Mouse (Mus musculus): ENCODE results near the gene Mfap5. TPM values are rescaled to one million over a fixed set of nuclear protein-coding genes. Genes with fewer than 3 reads are reported as not detected.
A peak's percentile ranks its signal among the peaks of the same experiment; 100 is the strongest.
"Not testable (repeated sequence)": the region's sequence is repeated elsewhere in the genome, so short reads cannot be mapped to it uniquely, and the experiment has no call there.

The Mfap5 gene
- polyA plus RNA-seq, 1 experiment from 2014 or later: 3.6 TPM

- Histone ChIP-seq H3K9ac (ENCODE audit: low read depth, low read length) (no peak overlapping the region), H3K4me3 (ENCODE audit: low read depth, low read length) (no peak overlapping the region), H3K4me2 (ENCODE audit: low read length) (no peak overlapping the region), H3K27me3 (ENCODE audit: control insufficient read depth, insufficient read depth, low read depth, low read length) (no peaks in the 10 kb centered on the region), H3K36me3 (ENCODE audit: control insufficient read depth, insufficient read depth, low read length) (no peaks in the 10 kb centered on the region), H3K9me3 (replicated peaks; ENCODE audit: control insufficient read depth, low read length, poor library complexity, severe bottlenecking) (no peaks in the 10 kb centered on the region), H3K27ac (ENCODE audit: low read length) (no peak overlapping the region), H3K4me1 (ENCODE audit: control insufficient read depth, insufficient read depth, low read length) (no peaks in the 10 kb centered on the region)
- WGBS: 74% methylated on average over 12 of the region's 12 CpGs
- ATAC-seq: no peak
Measured at GRCm38 (mm10) chr6:122527596-122527995, 22.0 kb downstream of the Mfap5 start.

- no peak overlapping the region for H3K9ac ChIP-seq (ENCODE audit: low read depth, low read length)
- no peak overlapping the region for H3K4me3 ChIP-seq (ENCODE audit: low read depth, low read length)
- H3K27me3 ChIP-seq (ENCODE audit: control insufficient read depth, insufficient read depth, low read depth, low read length): no peaks in the 10 kb centered on the region
- H3K27ac ChIP-seq (ENCODE audit: low read length): no peak overlapping the region
- no peaks in the 10 kb centered on the region for H3K36me3 ChIP-seq (ENCODE audit: control insufficient read depth, insufficient read depth, low read length)
- no peak overlapping the region for H3K4me2 ChIP-seq (ENCODE audit: low read length)
- WGBS: 85% methylated on average over 11 of the region's 11 CpGs
- H3K4me1 ChIP-seq (ENCODE audit: control insufficient read depth, insufficient read depth, low read length): no peaks in the 10 kb centered on the region
- no peak for ATAC-seq
- no peaks in the 10 kb centered on the region for H3K9me3 ChIP-seq (replicated peaks; ENCODE audit: control insufficient read depth, low read length, poor library complexity, severe bottlenecking)
Measured at GRCm38 (mm10) chr6:122528136-122528535, 22.5 kb downstream of the Mfap5 start.

- H3K9me3 ChIP-seq (replicated peaks; ENCODE audit: control insufficient read depth, low read length, poor library complexity, severe bottlenecking): no peaks in the 10 kb centered on the region
- no peak overlapping the region for H3K9ac ChIP-seq (ENCODE audit: low read depth, low read length)
- H3K27me3 ChIP-seq (ENCODE audit: control insufficient read depth, insufficient read depth, low read depth, low read length): no peaks in the 10 kb centered on the region
- no peak overlapping the region for H3K4me3 ChIP-seq (ENCODE audit: low read depth, low read length)
- 78% methylated on average over 8 of the region's 8 CpGs for WGBS
- no peak overlapping the region for H3K4me2 ChIP-seq (ENCODE audit: low read length)
- H3K4me1 ChIP-seq (ENCODE audit: control insufficient read depth, insufficient read depth, low read length): no peaks in the 10 kb centered on the region
- H3K36me3 ChIP-seq (ENCODE audit: control insufficient read depth, insufficient read depth, low read length): no peaks in the 10 kb centered on the region
- ATAC-seq: no peak
- no peak overlapping the region for H3K27ac ChIP-seq (ENCODE audit: low read length)
Measured at GRCm38 (mm10) chr6:122531466-122532174, 26.0 kb downstream of the Mfap5 start.

GRCm38 (mm10) chr6:122532883-122533302, 27.2 kb downstream of the Mfap5 start:
- no peak overlapping the region for H3K27ac ChIP-seq (ENCODE audit: low read length)
- H3K36me3 ChIP-seq (ENCODE audit: control insufficient read depth, insufficient read depth, low read length): no peaks in the 10 kb centered on the region
- H3K4me2 ChIP-seq (ENCODE audit: low read length): peak overlapping the region; percentile 29
- no peaks in the 10 kb centered on the region for H3K4me1 ChIP-seq (ENCODE audit: control insufficient read depth, insufficient read depth, low read length)
- no peaks in the 10 kb centered on the region for H3K27me3 ChIP-seq (ENCODE audit: control insufficient read depth, insufficient read depth, low read depth, low read length)
- no peak overlapping the region; the same call in 1 of the 2 replicates for H3K4me3 ChIP-seq (ENCODE audit: low read depth, low read length)
- no peaks in the 10 kb centered on the region for H3K9me3 ChIP-seq (replicated peaks; ENCODE audit: control insufficient read depth, low read length, poor library complexity, severe bottlenecking)
- H3K9ac ChIP-seq (ENCODE audit: low read depth, low read length): no peak overlapping the region
- WGBS: 8% methylated on average over 4 of the region's 4 CpGs
- no peak for ATAC-seq

- Histone ChIP-seq H3K4me1 (ENCODE audit: control insufficient read depth, insufficient read depth, low read length) (no peaks in the 10 kb centered on the region), H3K4me3 (ENCODE audit: low read depth, low read length) (no peak overlapping the region), H3K27ac (ENCODE audit: low read length) (no peak overlapping the region), H3K36me3 (ENCODE audit: control insufficient read depth, insufficient read depth, low read length) (no peaks in the 10 kb centered on the region), H3K9me3 (replicated peaks; ENCODE audit: control insufficient read depth, low read length, poor library complexity, severe bottlenecking) (no peaks in the 10 kb centered on the region), H3K4me2 (ENCODE audit: low read length) (no peak overlapping the region), H3K9ac (ENCODE audit: low read depth, low read length) (no peak overlapping the region), H3K27me3 (ENCODE audit: control insufficient read depth, insufficient read depth, low read depth, low read length) (no peaks in the 10 kb centered on the region)
- 15% methylated on average over 3 of the region's 3 CpGs for WGBS
- ATAC-seq: no peak
Measured at GRCm38 (mm10) chr6:122534032-122534431, 28.4 kb downstream of the Mfap5 start.

- no peak overlapping the region for H3K4me2 ChIP-seq (ENCODE audit: low read length)
Measured at GRCm38 (mm10) chr6:122539564-122539963, 33.9 kb downstream of the Mfap5 start.

GRCm38 (mm10) chr6:122542459-122542858, 36.8 kb downstream of the Mfap5 start:
- not testable (repeated sequence) for ATAC-seq; H3K9me3 ChIP-seq (replicated peaks; ENCODE audit: control insufficient read depth, low read length, poor library complexity, severe bottlenecking); H3K36me3 ChIP-seq (ENCODE audit: control insufficient read depth, insufficient read depth, low read length); H3K4me3 ChIP-seq (ENCODE audit: low read depth, low read length); H3K27me3 ChIP-seq (ENCODE audit: control insufficient read depth, insufficient read depth, low read depth, low read length); H3K27ac ChIP-seq (ENCODE audit: low read length); H3K9ac ChIP-seq (ENCODE audit: low read depth, low read length); H3K4me1 ChIP-seq (ENCODE audit: control insufficient read depth, insufficient read depth, low read length); H3K4me2 ChIP-seq (ENCODE audit: low read length)
- 81% methylated on average over 5 of the region's 5 CpGs for WGBS

More at GRCm38 (mm10) chr6:122539564-122539963, 33.9 kb downstream of the Mfap5 start:
- no peaks in the 10 kb centered on the region for H3K27me3 ChIP-seq (ENCODE audit: control insufficient read depth, insufficient read depth, low read depth, low read length)
- H3K4me1 ChIP-seq (ENCODE audit: control insufficient read depth, insufficient read depth, low read length): no peaks in the 10 kb centered on the region
- H3K36me3 ChIP-seq (ENCODE audit: control insufficient read depth, insufficient read depth, low read length): no peaks in the 10 kb centered on the region
- WGBS: 63% methylated on average over 9 of the region's 9 CpGs
- no peak overlapping the region for H3K4me3 ChIP-seq (ENCODE audit: low read depth, low read length)
- no peaks in the 10 kb centered on the region for H3K9me3 ChIP-seq (replicated peaks; ENCODE audit: control insufficient read depth, low read length, poor library complexity, severe bottlenecking)
- no peak overlapping the region for H3K9ac ChIP-seq (ENCODE audit: low read depth, low read length)
- ATAC-seq: no peak
- no peak overlapping the region for H3K27ac ChIP-seq (ENCODE audit: low read length)

- Histone ChIP-seq H3K36me3 (ENCODE audit: control insufficient read depth, insufficient read depth, low read length) (no peaks in the 10 kb centered on the region), H3K27ac (ENCODE audit: low read length) (no peak overlapping the region), H3K4me1 (ENCODE audit: control insufficient read depth, insufficient read depth, low read length) (no peaks in the 10 kb centered on the region), H3K9ac (ENCODE audit: low read depth, low read length) (no peak overlapping the region), H3K9me3 (replicated peaks; ENCODE audit: control insufficient read depth, low read length, poor library complexity, severe bottlenecking) (no peaks in the 10 kb centered on the region), H3K4me3 (ENCODE audit: low read depth, low read length) (no peak overlapping the region), H3K4me2 (ENCODE audit: low read length) (no peak overlapping the region), H3K27me3 (ENCODE audit: control insufficient read depth, insufficient read depth, low read depth, low read length) (no peaks in the 10 kb centered on the region)
- WGBS: 85% methylated on average over 5 of the region's 5 CpGs
- ATAC-seq: no peak
Measured at GRCm38 (mm10) chr6:122543574-122543973, 37.9 kb downstream of the Mfap5 start.

GRCm38 (mm10) chr6:122544672-122545071, 39.0 kb downstream of the Mfap5 start:
- no peak overlapping the region for H3K4me3 ChIP-seq (ENCODE audit: low read depth, low read length)
- no peaks in the 10 kb centered on the region for H3K27me3 ChIP-seq (ENCODE audit: control insufficient read depth, insufficient read depth, low read depth, low read length)
- no peaks in the 10 kb centered on the region for H3K36me3 ChIP-seq (ENCODE audit: control insufficient read depth, insufficient read depth, low read length)
- 81% methylated on average over 1 of the region's 1 CpGs for WGBS
- no peak overlapping the region for H3K4me2 ChIP-seq (ENCODE audit: low read length)
- H3K9ac ChIP-seq (ENCODE audit: low read depth, low read length): no peak overlapping the region
- H3K27ac ChIP-seq (ENCODE audit: low read length): no peak overlapping the region
- no peaks in the 10 kb centered on the region for H3K4me1 ChIP-seq (ENCODE audit: control insufficient read depth, insufficient read depth, low read length)
- no peaks in the 10 kb centered on the region for H3K9me3 ChIP-seq (replicated peaks; ENCODE audit: control insufficient read depth, low read length, poor library complexity, severe bottlenecking)
- ATAC-seq: no peak

All from midbrain, embryonic 16.5 days (tissue).